Mouse (Mus musculus) heart, postnatal 14 days (tissue): ENCODE measurements at regions not wholly inside any gene's neighbourhood (a gene's known extent, or its start where the extent isn't known, plus 50 kb on each side); places are given as distances from the start of the nearest gene placed in this dataset.
"Not testable (repeated sequence)": the region's sequence is repeated elsewhere in the genome, so short reads cannot be mapped to it uniquely, and the experiment has no call there.

ENCODE experiments used
- DNase-seq, 2 experiments: peaks; one replicate each; pipeline ENCODE4 v3.0.0; 2021 to 2022
- intact Hi-C: fragments of 180-260 bp; cut with DNase I; formaldehyde crosslinking; loops from one replicate; pipeline ENCODE4 v1.15.1; 2025

- intact Hi-C loops, DNase-seq: not testable (repeated sequence)
Observed at GRCm38 (mm10) chr12:29048596-29048995, 297.0 kb downstream of the Eipr1 start.

- peak in 1 of 2 experiments; percentile 2 for DNase-seq
- intact Hi-C loops, result no loop called here
Observed at GRCm38 (mm10) chr12:29049105-29049511, 297.5 kb downstream of the Eipr1 start.

GRCm38 (mm10) chr12:29049801-29050200 lies 298.2 kb downstream of the Eipr1 start:
- DNase-seq, result no peak
- intact Hi-C loops, result no loop called here

GRCm38 (mm10) chr12:29050516-29051251 lies 299.1 kb downstream of the Eipr1 start:
- intact Hi-C loops, result no loop called here
- DNase-seq, result no peak

- intact Hi-C loops, result no loop called here
- peak; percentile 8 to 12 for DNase-seq
Observed at GRCm38 (mm10) chr12:29054367-29054766, 302.8 kb downstream of the Eipr1 start.

GRCm38 (mm10) chr12:29062025-29062637 lies 310.5 kb downstream of the Eipr1 start:
- intact Hi-C loops, result no loop called here
- no peak for DNase-seq

- intact Hi-C loops, result no loop called here
- DNase-seq, result no peak
Observed at GRCm38 (mm10) chr12:29062801-29063200, 311.2 kb downstream of the Eipr1 start.

GRCm38 (mm10) chr12:29068180-29068579 lies 316.6 kb downstream of the Eipr1 start:
- intact Hi-C loops, result no loop called here

GRCm38 (mm10) chr12:29075096-29075852 lies 323.7 kb downstream of the Eipr1 start:
- intact Hi-C loops, result no loop called here
- DNase-seq, result no peak

More at GRCm38 (mm10) chr12:29068180-29068579, 316.6 kb downstream of the Eipr1 start:
- DNase-seq, result peak in 1 of 2 experiments; percentile 5

GRCm38 (mm10) chr12:29076606-29077005 lies 325.0 kb downstream of the Eipr1 start:
- no peak for DNase-seq
- intact Hi-C loops, result no loop called here

- no peak for DNase-seq
- intact Hi-C loops, result no loop called here
Observed at GRCm38 (mm10) chr12:29079011-29079410, 327.4 kb downstream of the Eipr1 start.

GRCm38 (mm10) chr12:29083426-29084221 lies 332.0 kb downstream of the Eipr1 start:
- intact Hi-C loops, result no loop called here

GRCm38 (mm10) chr12:29087245-29087644 lies 335.6 kb downstream of the Eipr1 start:
- DNase-seq, intact Hi-C loops: not testable (repeated sequence)

More at GRCm38 (mm10) chr12:29083426-29084221, 332.0 kb downstream of the Eipr1 start:
- DNase-seq, result no peak

- DNase-seq, result no peak
- intact Hi-C loops, result no loop called here
Observed at GRCm38 (mm10) chr12:29089634-29090033, 338.0 kb downstream of the Eipr1 start.

- intact Hi-C loops, result no loop called here
- DNase-seq, result no peak
Observed at GRCm38 (mm10) chr12:29090451-29090850, 338.8 kb downstream of the Eipr1 start.

- DNase-seq, result no peak
- intact Hi-C loops, result no loop called here
Observed at GRCm38 (mm10) chr12:29095406-29096032, 343.9 kb downstream of the Eipr1 start.

- no peak for DNase-seq
- intact Hi-C loops, result no loop called here
Observed at GRCm38 (mm10) chr12:29096033-29096913, 344.7 kb downstream of the Eipr1 start.

GRCm38 (mm10) chr12:29100042-29100570 lies 348.5 kb downstream of the Eipr1 start:
- no peak for DNase-seq
- intact Hi-C loops, result no loop called here
